Mouse (Mus musculus) Muller cell, postnatal 12 days (primary cell): ENCODE measurements at regions not wholly inside any gene's neighbourhood (a gene's known extent, or its start where the extent isn't known, plus 50 kb on each side); places are given as distances from the start of the nearest gene placed in this dataset.

Source experiments
- DNase-seq: peaks from one replicate; pipeline ENCODE4 v3.0.0-alpha.2; 2015; ENCODE audit errors: inconsistent ontology term

DNA sequence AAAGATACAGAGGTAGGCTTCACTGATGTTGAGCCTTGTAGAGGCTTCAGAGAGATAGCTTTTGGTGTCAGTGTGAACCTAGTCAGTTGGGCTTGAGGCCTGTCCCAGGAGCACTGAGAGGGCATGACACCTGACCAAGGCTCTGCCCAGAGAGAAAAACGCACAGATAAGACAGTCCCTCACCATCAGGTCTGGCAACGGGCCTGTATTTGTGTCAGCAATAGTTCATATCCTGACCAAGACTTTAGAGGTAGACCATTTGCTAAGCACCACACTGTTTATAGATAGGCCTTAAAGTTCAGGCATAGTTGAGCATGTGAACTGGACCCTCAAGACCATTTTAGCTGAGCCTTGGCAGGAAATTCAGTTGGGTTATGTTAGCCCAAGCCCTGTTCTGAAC, 60.4 kb upstream of the C2cd4b start:
- no peak for DNase-seq

DNA sequence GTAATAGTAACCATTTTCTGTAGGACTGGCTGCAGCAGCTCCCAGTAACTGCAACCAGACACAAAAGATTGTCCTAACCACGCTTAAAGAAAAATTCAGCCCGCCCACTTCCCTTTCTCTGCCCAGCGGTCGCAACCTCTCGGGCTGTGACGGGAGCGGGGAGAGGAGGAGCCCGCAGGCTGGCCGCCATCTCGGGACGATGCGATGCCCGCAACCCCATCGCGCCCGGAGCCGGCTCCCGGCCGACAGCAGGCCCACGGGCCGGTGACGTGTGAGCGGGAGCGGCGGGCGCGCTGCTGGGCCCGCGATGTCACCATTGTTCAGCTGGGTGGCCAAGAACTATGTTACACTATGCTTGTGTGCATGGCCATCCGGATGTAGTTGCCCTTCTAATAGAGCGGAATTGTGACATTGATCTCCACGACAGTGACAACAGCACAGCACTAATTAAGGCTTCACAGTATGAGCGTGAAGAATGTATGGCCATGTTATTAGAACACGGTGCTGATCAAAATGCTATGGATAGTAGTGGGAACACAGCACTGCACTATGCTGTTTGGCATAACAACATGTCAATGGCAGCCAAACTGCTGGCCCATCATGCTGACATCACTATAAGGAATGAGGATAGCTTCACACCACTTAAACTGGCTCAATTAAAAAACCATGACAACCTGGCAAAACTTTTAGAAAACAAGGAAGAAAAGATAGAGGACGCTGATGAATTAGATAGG, 59.2 kb upstream of the C2cd4b start:
- DNase-seq = peak; percentile 62

DNA sequence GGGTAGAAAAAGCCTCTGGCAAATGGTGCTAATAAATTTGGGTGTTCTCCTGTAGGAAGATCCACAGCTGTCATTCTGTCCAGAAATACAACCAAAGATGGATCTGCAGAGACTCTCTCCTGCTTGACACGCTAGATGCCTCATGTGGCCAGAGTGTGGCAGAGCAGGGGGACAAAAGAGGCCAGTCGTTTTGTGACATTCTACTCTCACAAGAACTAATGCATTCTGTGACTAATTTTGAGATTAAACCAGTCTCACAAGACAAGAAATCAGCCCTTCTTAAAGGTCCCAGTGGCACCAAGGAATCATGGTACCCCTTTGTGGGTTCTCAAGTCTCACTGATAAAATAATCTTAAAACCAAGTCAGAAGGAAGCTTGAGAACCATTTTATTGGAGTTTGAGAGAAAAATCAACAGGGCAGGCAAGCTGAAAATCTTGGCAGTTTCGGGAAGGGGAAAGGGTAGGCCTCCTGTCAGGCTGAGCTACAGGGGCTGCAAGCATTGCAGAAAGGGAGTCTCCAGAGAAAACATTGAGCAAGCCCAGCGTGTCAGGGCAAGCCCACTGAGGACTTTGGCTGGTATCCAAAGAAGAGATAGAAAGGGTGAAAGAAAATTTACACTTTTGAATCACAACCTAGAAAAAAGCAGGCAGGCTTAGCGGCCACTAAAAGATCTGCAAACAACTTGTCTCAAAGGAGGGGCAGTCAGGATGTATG, 50.8 kb upstream of the C2cd4b start:
- no peak for DNase-seq
